ENCODE assay signal across 8 mouse cellular contexts in the genomic region with DNA sequence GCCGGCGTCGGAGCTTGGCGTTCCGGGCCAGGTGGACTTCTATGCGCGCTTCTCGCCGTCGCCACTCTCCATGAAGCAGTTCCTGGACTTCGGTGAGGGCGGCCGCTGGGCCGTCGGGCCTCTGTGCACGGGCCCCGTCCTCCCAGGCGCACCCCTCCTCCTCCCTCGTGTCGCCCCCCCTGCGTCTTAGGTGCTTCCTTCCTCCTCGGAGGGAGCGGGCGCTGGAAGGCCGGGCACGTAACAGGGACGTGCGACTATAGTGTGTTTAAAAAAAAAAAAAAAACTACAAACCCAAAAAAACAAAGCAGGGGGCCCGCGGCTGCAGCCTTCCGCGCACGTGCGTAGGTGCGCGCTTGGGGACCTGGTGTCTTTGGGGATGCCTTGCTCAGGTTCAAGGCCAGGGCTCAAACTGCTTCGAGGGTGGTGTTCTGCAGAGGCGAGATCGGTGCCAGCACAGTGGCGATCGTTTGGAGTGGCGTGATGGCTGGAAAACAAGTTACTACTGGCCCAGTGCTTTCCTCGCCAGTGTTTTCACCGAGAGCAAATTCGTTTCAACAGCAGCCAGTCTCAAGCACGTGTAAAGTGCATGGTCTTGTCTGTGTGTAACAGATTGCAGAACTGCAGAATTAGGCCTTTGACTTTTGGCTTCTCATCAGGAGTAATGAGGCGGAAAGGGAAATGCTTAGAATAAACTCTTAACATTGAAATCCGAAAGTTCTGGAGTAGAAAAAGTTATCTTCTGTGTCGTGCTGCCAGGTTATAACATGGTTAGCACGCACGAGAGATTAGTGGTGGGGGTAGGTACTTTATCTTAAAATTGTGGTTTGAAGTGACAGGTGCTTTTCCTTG. TPM values are rescaled to one million over a fixed set of nuclear protein-coding genes. Genes with fewer than 3 reads are reported as not detected.
A peak's percentile ranks its signal among the peaks of the same experiment; 100 is the strongest.
DNase-seq lines count a peak whose midpoint lies in the region; ATAC-seq and TF ChIP-seq lines count a peak whose summit lies in the region.

No protein-coding gene starts in this region.

- no peak for TF ChIP-seq EP300 in heart, adult 2 months (IDR thresholded peaks at IDR 0.05; ENCODE audit: insufficient read depth, low read depth, low read length)
- TF ChIP-seq EP300 in liver, embryonic 14.5 days (IDR thresholded peaks at IDR 0.05; ENCODE audit: low read depth), result peak; percentile 51; the same call in 1 of the 2 replicates

- H3K9ac ChIP-seq in ES-E14 (ENCODE audit: insufficient read depth, low read depth, low read length, poor library complexity, severe bottlenecking), result peak overlapping the region; percentile 95
- H3K9ac ChIP-seq in heart, adult 2 months (ENCODE audit: low read depth, low read length), result peak overlapping the region; percentile 81
- peak overlapping the region; percentile 93 for H3K9ac ChIP-seq in liver, embryonic 14.5 days (replicated peaks)

- H3K36me3 ChIP-seq in ES-E14 (ENCODE audit: control insufficient read depth, insufficient read depth, low read length, poor library complexity, severe bottlenecking), result peaks cover 17% of the 10 kb centered on the region; the same call in 1 of the 2 replicates
- H3K36me3 ChIP-seq in heart, adult 2 months (ENCODE audit: control insufficient read depth, insufficient read depth, low read length), result no peaks in the 10 kb centered on the region; the same call in 1 of the 2 replicates
- no peaks in the 10 kb centered on the region for H3K36me3 ChIP-seq in kidney, adult 2 months (ENCODE audit: control insufficient read depth, insufficient read depth, low read length)
- no peaks in the 10 kb centered on the region; the same call in 1 of the 2 replicates for H3K36me3 ChIP-seq in liver, embryonic 14.5 days (replicated peaks; ENCODE audit: control insufficient read depth, insufficient read depth, low read depth)

- H3K27me3 ChIP-seq in heart, adult 2 months (ENCODE audit: control insufficient read depth, insufficient read depth, low read length), result no peaks in the 10 kb centered on the region
- H3K27me3 ChIP-seq in kidney, adult 2 months (replicated peaks; ENCODE audit: control insufficient read depth, insufficient read depth, low read length), result no peaks in the 10 kb centered on the region
- H3K27me3 ChIP-seq in liver, embryonic 14.5 days (ENCODE audit: control insufficient read depth, insufficient read depth, low read length), result no peaks in the 10 kb centered on the region

- no peaks in the 10 kb centered on the region for H3K9me3 ChIP-seq in ES-E14 (ENCODE audit: control insufficient read depth, insufficient read depth, low read depth, low read length)
- no peaks in the 10 kb centered on the region for H3K9me3 ChIP-seq in liver, embryonic 14.5 days (ENCODE audit: control insufficient read depth, low read length)

- intact Hi-C loops in heart, adult 2 months (cut with DNase I), result no loop called here

- DNase-seq in 3T3-L1 (ENCODE audit: low read depth, low spot score), result peak; percentile 37
- peak; percentile 21 for DNase-seq in ES-E14 (ENCODE audit: low read depth, low spot score)
- DNase-seq in heart, adult 2 months, result peak in 1 of 2 experiments; percentile 55
- DNase-seq in kidney, adult 2 months, result peak; percentile 81
- peak in 1 of 3 experiments; percentile 49 for DNase-seq in liver, embryonic 14.5 days (ENCODE audit: low read depth in 3 of 3, low spot score in 3 of 3)
- peak; percentile 43 for DNase-seq in yolk sac, embryonic 10.5 days (ENCODE audit: low spot score)

- peak; percentile 58 for ATAC-seq in liver, embryonic 14.5 days (ENCODE audit: insufficient read depth)
- ATAC-seq in neutrophil, adult 5-6 weeks (ENCODE audit: extremely low read depth, insufficient number of reproducible peaks, low FRiP score, poor library complexity, severe bottlenecking), result peak; percentile 9; the same call in 1 of the 2 replicates

- TF ChIP-seq POLR2A in cortical plate, adult 2 months (IDR thresholded peaks at IDR 0.05; ENCODE audit: extremely low read depth, insufficient read depth, low read length), result no peak
- TF ChIP-seq POLR2A in heart, adult 2 months (IDR thresholded peaks at IDR 0.05; ENCODE audit: insufficient read depth, low read depth, low read length), result no peak
- TF ChIP-seq POLR2A in kidney, adult 2 months (IDR thresholded peaks at IDR 0.05; ENCODE audit: low read depth, low read length), result no peak

- WGBS in heart, adult 2 months, result 3% methylated on average over 51 of the region's 51 CpGs
- WGBS in kidney, adult 2 months, result 1% methylated on average over 51 of the region's 51 CpGs
- under 1% methylated on average over 51 of the region's 51 CpGs for WGBS in liver, embryonic 14.5 days (ENCODE audit: insufficient replicate concordance)

- H3K4me2 ChIP-seq in liver, embryonic 14.5 days (ENCODE audit: low read depth), result peak overlapping the region; percentile 92

- TF ChIP-seq CTCF in cortical plate, adult 2 months (IDR thresholded peaks at IDR 0.05; ENCODE audit: extremely low read depth, insufficient read depth, low read length), result no peak
- no peak for TF ChIP-seq CTCF in heart, adult 2 months (IDR thresholded peaks at IDR 0.05)
- TF ChIP-seq CTCF in kidney, adult 2 months (conservative IDR thresholded peaks at IDR 0.05; ENCODE audit: insufficient read depth, insufficient read length, low read depth, low read length), result no peak
- TF ChIP-seq CTCF in liver, embryonic 14.5 days (IDR thresholded peaks at IDR 0.05; ENCODE audit: low read depth), result no peak

- H3K4me1 ChIP-seq in ES-E14 (ENCODE audit: control insufficient read depth in 2 of 2, insufficient read depth in 2 of 2, low read length in 2 of 2, poor library complexity in 1 of 2), result peaks cover 11 to 16% of the 10 kb centered on the region in 2 experiments
- peaks cover 5% of the 10 kb centered on the region for H3K4me1 ChIP-seq in cortical plate, adult 2 months (ENCODE audit: control insufficient read depth, insufficient read depth, low read length)
- peaks cover 1% of the 10 kb centered on the region for H3K4me1 ChIP-seq in heart, adult 2 months (ENCODE audit: control insufficient read depth, insufficient read depth, low read length)
- peaks cover 11% of the 10 kb centered on the region for H3K4me1 ChIP-seq in kidney, adult 2 months (ENCODE audit: control insufficient read depth, insufficient read depth, low read length)
- H3K4me1 ChIP-seq in liver, embryonic 14.5 days (replicated peaks; ENCODE audit: control insufficient read depth in 2 of 2, insufficient read depth in 2 of 2, low read length in 1 of 2), result peaks cover 25 to 44% of the 10 kb centered on the region in 2 experiments

- in situ Hi-C loops in ES-E14 (cut with MboI; ENCODE audit: low sequenced_read_pairs in 2 of 2, unreplicated experiment in 2 of 2), result no loop called here

- no peaks in the 10 kb centered on the region for H3K79me2 ChIP-seq in heart, adult 2 months (replicated peaks; ENCODE audit: control insufficient read depth, insufficient read depth, low read length)

- H3K4me3 ChIP-seq in ES-E14 (ENCODE audit: insufficient read depth in 1 of 2, low read depth in 1 of 2, low read length in 2 of 2, poor library complexity in 1 of 2, severe bottlenecking in 1 of 2), result peak overlapping the region; percentile 93 to 94
- H3K4me3 ChIP-seq in cortical plate, adult 2 months (ENCODE audit: insufficient read depth, low read length), result peak overlapping the region; percentile 42
- peak overlapping the region; percentile 96 for H3K4me3 ChIP-seq in heart, adult 2 months
- H3K4me3 ChIP-seq in kidney, adult 2 months (ENCODE audit: insufficient read depth, low read depth, low read length), result peak overlapping the region; percentile 72
- peak overlapping the region; percentile 70 to 88 for H3K4me3 ChIP-seq in liver, embryonic 14.5 days (ENCODE audit: insufficient read depth in 1 of 2, low read depth in 2 of 2, low read length in 2 of 2)

- peak overlapping the region; percentile 87 for H3K27ac ChIP-seq in ES-E14 (ENCODE audit: insufficient read depth, low read depth, low read length, poor library complexity, severe bottlenecking)
- H3K27ac ChIP-seq in cortical plate, adult 2 months (ENCODE audit: insufficient read depth, low read length), result peak overlapping the region; percentile 93
- H3K27ac ChIP-seq in heart, adult 2 months, result peak overlapping the region; percentile 95
- H3K27ac ChIP-seq in kidney, adult 2 months (ENCODE audit: insufficient read depth, low read depth, low read length), result peak overlapping the region; percentile 88
- H3K27ac ChIP-seq in liver, embryonic 14.5 days, result peak overlapping the region; percentile 90

TF ChIP-seq in ES-E14, 5 proteins besides CTCF, POLR2A, EP300 and RAD21:
- TF ChIP-seq CHD2 (IDR thresholded peaks at IDR 0.05; ENCODE audit: low read depth, low read length), result no peak
- no peak for TF ChIP-seq MAFK (IDR thresholded peaks at IDR 0.05; ENCODE audit: insufficient read depth, low read depth, low read length)
- peak; percentile 67; the same call in 1 of the 2 replicates for TF ChIP-seq ZNF384 (IDR thresholded peaks at IDR 0.05; ENCODE audit: low read depth, low read length)
- TF ChIP-seq ZC3H11A (IDR thresholded peaks at IDR 0.05; ENCODE audit: borderline replicate concordance, low read depth, low read length), result no peak

RNA-seq across cellular contexts. Expression of a gene that starts 0.7 kb away (rescaled TPM):
- 54.9 and 97.8 TPM in 2 replicates for total RNA-seq in ES-E14 (2012; rRNA removed)
- polyA plus RNA-seq in cortical plate, adult 2 months (2012; rRNA removed), result 31.7 and 33.4 TPM in 2 replicates
- total RNA-seq in heart, adult 2 months (2021), result 100 to 1,000 TPM; 142 to 170 TPM
- 28.9 and 62.2 TPM in 2 replicates for polyA plus RNA-seq in heart, adult 2 months (2012; rRNA removed)
- polyA plus RNA-seq in kidney, adult 2 months (2012; rRNA removed), result 12.0 and 16.7 TPM in 2 replicates
- polyA plus RNA-seq in liver, embryonic 14.5 days (2012; rRNA removed), result 11.2 and 16.0 TPM in 2 replicates
- 51.8 and 53.2 TPM in 2 replicates for polyA plus RNA-seq in liver, embryonic 14.5 days (2014; fragmentation: Nextera tagmentation; extraction: Ambion mirVana)
- 36.2 and 39.0 TPM in 2 replicates for total RNA-seq in neutrophil, adult 5-6 weeks (2017)

Comparison
In these comparisons a context has a peak if more than half of its experiments do, and no peak if none do; other contexts are left out.
1. H3K4me3 ChIP-seq: peak in every context shown above with its lines; median percentile 96 in heart, adult 2 months; 94 in ES-E14; 79 in liver, embryonic 14.5 days; 72 in kidney, adult 2 months; 42 in cortical plate, adult 2 months.